In genomic region chr1:132390691-132391579, GRCm38 (mm10) we compare ENCODE assay signal across 8 mouse cellular contexts. TPM values are rescaled to one million over a fixed set of nuclear protein-coding genes. Genes with fewer than 3 reads are reported as not detected.
DNase-seq lines count a peak whose midpoint lies in the region; ATAC-seq and TF ChIP-seq lines count a peak whose summit lies in the region.

TSS of gene Tmcc2 (minus strand) at chr1:132391281.

- CTCF ChIA-PET in Patski (lab: Charles Lee) = interaction anchor here (1.2 to 1.7 kb wide), 5 partner anchors 13 to 26 kb away, joined by 3 to 7 read pairs (median 4); partner anchors contain the start of gene Dstyk

- 3% methylated on average over 50 of the region's 50 CpGs for WGBS in kidney, adult 2 months

- no peaks in the 10 kb centered on the region for H3K4me1 ChIP-seq in kidney, adult 2 months (ENCODE audit: control insufficient read depth, insufficient read depth, low read length)

- peak; percentile 29 for ATAC-seq in Patski

- peak within 1 kb of the TSS; percentile 54 for H3K4me3 ChIP-seq in kidney, adult 2 months (ENCODE audit: insufficient read depth, low read depth, low read length)

- H3K36me3 ChIP-seq in kidney, adult 2 months (ENCODE audit: control insufficient read depth, insufficient read depth, low read length) = no peaks in the 10 kb centered on the region
- no peaks in the 10 kb centered on the region for H3K36me3 ChIP-seq in splenic B cell, adult 2 months (ENCODE audit: control insufficient read depth, insufficient read depth, low read length, poor library complexity, severe bottlenecking)

- no peak for TF ChIP-seq POLR2A in kidney, adult 2 months (IDR thresholded peaks at IDR 0.05; ENCODE audit: low read depth, low read length)

- POLR2A ChIA-PET in Patski (lab: Charles Lee) = interaction anchor here (0.6 to 1.4 kb wide), 5 partner anchors 9 to 266 kb away, joined by 3 to 4 read pairs (median 4); partner anchors contain the start of gene Dstyk

- H3K27me3 ChIP-seq in kidney, adult 2 months (replicated peaks; ENCODE audit: control insufficient read depth, insufficient read depth, low read length) = no peaks in the 10 kb centered on the region
- H3K27me3 ChIP-seq in Patski = peaks cover 5% of the 10 kb centered on the region
- 0 out of 2 replicates have a peak, but pooled peaks cover 2% of the 10 kb centered on the region for H3K27me3 ChIP-seq in splenic B cell, adult 2 months (ENCODE audit: control insufficient read depth, insufficient read depth, low read length, poor library complexity, severe bottlenecking)

- peak; percentile 17 for DNase-seq in kidney, adult 2 months
- DNase-seq in kidney, adult 8-10 months = no peak
- no peak for DNase-seq in Patski (ENCODE audit: low read depth, low spot score)
- peak; percentile 71 for DNase-seq in embryo, embryonic 9.5 days (ENCODE audit: extremely low spot score)
- no peak for DNase-seq in heart, adult 8-10 months (ENCODE audit: low spot score)
- peak; percentile 56 for DNase-seq in kidney, postnatal 10 days
- DNase-seq in lung, postnatal 4 days = peak; percentile 42 to 53
- DNase-seq in splenic B cell, adult 2 months (ENCODE audit: low read depth, low spot score) = peak; percentile 27

- peak within 1 kb of the TSS; percentile 95 for H3K27ac ChIP-seq in kidney, adult 2 months (ENCODE audit: insufficient read depth, low read depth, low read length)

- in situ Hi-C loops in Patski (cut with MboI; ENCODE audit: low pct_unique_long_range_greater_than_20kb) = no loop called here

- no peak for TF ChIP-seq CTCF in kidney, adult 2 months (conservative IDR thresholded peaks at IDR 0.05; ENCODE audit: insufficient read depth, insufficient read length, low read depth, low read length)
- no peak for TF ChIP-seq CTCF in Patski (IDR thresholded peaks at IDR 0.05)

RNA-seq across cellular contexts. Expression of gene Tmcc2, which starts in this region (rescaled TPM):
- polyA plus RNA-seq in kidney, adult 2 months (2012; rRNA removed) = 6.0 and 6.3 TPM in 2 replicates
- polyA plus RNA-seq in Patski (2021) = 12.2 TPM
- total RNA-seq in heart, adult 8-10 months (2022) = 10 to 100 TPM; 27.5 to 31.3 (median 28.9) TPM

Comparison
In these comparisons a context has a peak if more than half of its experiments do, and no peak if none do; other contexts are left out.
1. DNase-seq: peak in kidney, adult 2 months (single experiment), embryo, embryonic 9.5 days (single experiment), kidney, postnatal 10 days (single experiment), lung, postnatal 4 days (2 of 2) and splenic B cell, adult 2 months (single experiment); none in kidney, adult 8-10 months (0 of 2), Patski (single experiment) and heart, adult 8-10 months (single experiment).